Mouse (Mus musculus): ENCODE results near the gene Nav1. TPM values are rescaled to one million over a fixed set of nuclear protein-coding genes. Genes with fewer than 3 reads are reported as not detected.

The Nav1 gene
- total and polyA plus RNA-seq, 2 experiments from 2014 or later: 35.5 to 85.8 TPM

DNA sequence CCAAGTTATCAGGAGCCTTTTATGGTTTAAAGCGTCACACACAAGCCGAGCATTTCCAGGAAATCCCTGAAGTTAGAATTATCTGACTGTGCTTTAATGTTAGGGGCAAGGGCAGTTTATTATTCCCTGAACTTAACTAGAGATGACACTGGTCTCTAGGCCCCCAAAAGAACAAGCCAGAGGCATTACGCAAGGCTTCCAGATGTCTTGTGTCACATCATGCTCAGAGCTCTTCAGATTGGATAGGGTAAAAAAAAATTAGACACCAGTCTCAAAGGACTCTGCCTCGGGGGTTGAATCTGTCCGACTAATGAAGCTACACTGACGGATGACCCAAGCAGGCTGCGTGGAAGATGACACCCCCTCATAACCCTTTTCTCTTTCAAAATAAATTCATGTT, 101.6 kb downstream of the Nav1 start:
- WGBS: 87% methylated on average over 7 of the region's 7 CpGs
- Histone ChIP-seq H3K27me3 (ENCODE audit: insufficient read depth, low read length) (no peaks in the 10 kb centered on the region), H3K27ac (ENCODE audit: low read depth, low read length) (no peak overlapping the region), H3K4me3 (ENCODE audit: low read depth, low read length) (no peak overlapping the region), H3K4me1 (ENCODE audit: insufficient read depth) (peaks cover 3% of the 10 kb centered on the region), H3K36me3 (ENCODE audit: insufficient read depth) (no peaks in the 10 kb centered on the region), H3K9ac (no peak overlapping the region), H3K4me2 (ENCODE audit: low read depth) (no peak overlapping the region), H3K9me3 (ENCODE audit: low read length) (no peaks in the 10 kb centered on the region)
- DNase-seq (no peak), ATAC-seq (no peak)
- no peak for TF ChIP-seq CTCF (IDR thresholded peaks at IDR 0.05; ENCODE audit: low read depth)

DNA sequence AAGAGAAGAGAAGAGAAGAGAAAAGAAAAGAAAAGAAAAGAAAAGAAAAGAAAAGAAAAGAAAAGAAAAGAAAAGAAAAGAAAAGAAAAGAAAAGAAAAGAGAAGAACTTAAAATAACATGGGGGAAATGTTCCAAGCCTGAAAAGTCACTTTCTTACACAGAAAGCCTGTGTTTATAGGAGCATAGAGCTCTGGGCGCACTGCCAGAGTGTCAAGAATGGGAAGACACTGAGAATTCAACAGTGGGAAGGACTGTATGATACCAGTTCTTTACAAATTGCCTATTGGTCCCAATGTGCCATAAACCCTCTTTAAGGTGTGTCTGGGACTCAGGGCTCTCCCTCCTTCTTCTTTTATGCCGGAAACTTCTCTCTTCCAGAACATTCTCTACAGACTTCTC, 103.7 kb downstream of the Nav1 start:
- WGBS: 84% methylated on average over 2 of the region's 2 CpGs
- H3K27ac ChIP-seq (ENCODE audit: low read depth, low read length): no peak overlapping the region
- no peaks in the 10 kb centered on the region for H3K9me3 ChIP-seq (ENCODE audit: low read length)
- H3K4me3 ChIP-seq (ENCODE audit: low read depth, low read length): no peak overlapping the region
- no peaks in the 10 kb centered on the region for H3K36me3 ChIP-seq (ENCODE audit: insufficient read depth)
- H3K4me1 ChIP-seq (ENCODE audit: insufficient read depth): no peaks in the 10 kb centered on the region; the same call in none of the 2 replicates
- ATAC-seq (no peak), DNase-seq (peak; percentile 27)
- H3K27me3 ChIP-seq (ENCODE audit: insufficient read depth, low read length): no peaks in the 10 kb centered on the region
- no peak overlapping the region for H3K4me2 ChIP-seq (ENCODE audit: low read depth)
- H3K9ac ChIP-seq: no peak overlapping the region
- TF ChIP-seq CTCF (IDR thresholded peaks at IDR 0.05; ENCODE audit: low read depth): no peak

DNA sequence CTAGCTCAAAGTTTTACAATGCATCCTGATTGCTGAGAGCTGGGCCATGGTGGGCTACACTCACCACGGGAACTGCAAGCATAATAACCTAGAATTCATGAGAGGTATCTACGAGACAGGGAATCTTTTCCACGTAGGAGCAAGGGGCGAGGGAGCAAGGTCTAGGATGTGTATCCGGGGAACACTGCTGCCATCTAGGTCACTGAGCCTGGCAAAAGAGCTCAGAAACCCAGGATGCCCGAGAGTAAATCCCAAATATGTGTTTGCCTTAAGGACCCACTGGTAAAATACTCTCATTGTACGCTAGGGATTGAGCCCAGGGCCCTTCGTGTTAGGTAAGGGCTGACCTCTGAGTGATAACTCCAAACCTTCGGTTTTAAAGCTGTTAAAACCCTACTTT, 104.3 kb downstream of the Nav1 start:
- Histone ChIP-seq H3K9ac (no peak overlapping the region), H3K36me3 (ENCODE audit: insufficient read depth) (no peaks in the 10 kb centered on the region), H3K27me3 (ENCODE audit: insufficient read depth, low read length) (no peaks in the 10 kb centered on the region), H3K4me1 (ENCODE audit: insufficient read depth) (no peaks in the 10 kb centered on the region; the same call in none of the 2 replicates), H3K4me2 (ENCODE audit: low read depth) (no peak overlapping the region), H3K4me3 (ENCODE audit: low read depth, low read length) (no peak overlapping the region), H3K9me3 (ENCODE audit: low read length) (no peaks in the 10 kb centered on the region), H3K27ac (ENCODE audit: low read depth, low read length) (no peak overlapping the region)
- ATAC-seq: no peak
- WGBS: 67% methylated on average over 9 of the region's 9 CpGs
- DNase-seq: no peak
- TF ChIP-seq CTCF (IDR thresholded peaks at IDR 0.05; ENCODE audit: low read depth): no peak

DNA sequence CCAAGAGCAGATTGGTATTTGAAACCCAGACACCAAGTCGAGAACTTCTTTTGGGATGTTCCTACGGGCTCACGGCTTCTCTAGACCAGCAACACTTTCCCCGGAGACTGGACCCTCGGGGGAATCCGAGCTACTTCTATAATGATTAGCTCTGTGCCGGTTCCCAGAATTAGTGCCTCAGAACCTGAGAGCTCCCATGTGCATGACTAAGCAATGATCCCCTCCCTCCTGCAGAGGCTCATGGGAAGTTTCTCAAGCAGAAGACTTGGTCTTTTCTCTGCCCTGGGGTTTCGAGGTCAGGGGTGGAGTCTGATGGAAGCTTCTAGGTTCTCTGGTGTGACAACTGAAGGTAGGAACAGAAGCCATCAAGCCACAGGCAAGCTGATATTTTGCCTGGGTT, 105.0 kb downstream of the Nav1 start:
- Histone ChIP-seq H3K9me3 (ENCODE audit: low read length) (no peaks in the 10 kb centered on the region), H3K4me1 (ENCODE audit: insufficient read depth) (no peaks in the 10 kb centered on the region; the same call in none of the 2 replicates), H3K9ac (no peak overlapping the region), H3K4me3 (ENCODE audit: low read depth, low read length) (no peak overlapping the region), H3K27me3 (ENCODE audit: insufficient read depth, low read length) (no peaks in the 10 kb centered on the region), H3K4me2 (ENCODE audit: low read depth) (no peak overlapping the region), H3K36me3 (ENCODE audit: insufficient read depth) (no peaks in the 10 kb centered on the region), H3K27ac (ENCODE audit: low read depth, low read length) (no peak overlapping the region)
- no peak for DNase-seq
- TF ChIP-seq CTCF (IDR thresholded peaks at IDR 0.05; ENCODE audit: low read depth): no peak
- ATAC-seq: no peak
- 19% methylated on average over 8 of the region's 8 CpGs for WGBS

DNA sequence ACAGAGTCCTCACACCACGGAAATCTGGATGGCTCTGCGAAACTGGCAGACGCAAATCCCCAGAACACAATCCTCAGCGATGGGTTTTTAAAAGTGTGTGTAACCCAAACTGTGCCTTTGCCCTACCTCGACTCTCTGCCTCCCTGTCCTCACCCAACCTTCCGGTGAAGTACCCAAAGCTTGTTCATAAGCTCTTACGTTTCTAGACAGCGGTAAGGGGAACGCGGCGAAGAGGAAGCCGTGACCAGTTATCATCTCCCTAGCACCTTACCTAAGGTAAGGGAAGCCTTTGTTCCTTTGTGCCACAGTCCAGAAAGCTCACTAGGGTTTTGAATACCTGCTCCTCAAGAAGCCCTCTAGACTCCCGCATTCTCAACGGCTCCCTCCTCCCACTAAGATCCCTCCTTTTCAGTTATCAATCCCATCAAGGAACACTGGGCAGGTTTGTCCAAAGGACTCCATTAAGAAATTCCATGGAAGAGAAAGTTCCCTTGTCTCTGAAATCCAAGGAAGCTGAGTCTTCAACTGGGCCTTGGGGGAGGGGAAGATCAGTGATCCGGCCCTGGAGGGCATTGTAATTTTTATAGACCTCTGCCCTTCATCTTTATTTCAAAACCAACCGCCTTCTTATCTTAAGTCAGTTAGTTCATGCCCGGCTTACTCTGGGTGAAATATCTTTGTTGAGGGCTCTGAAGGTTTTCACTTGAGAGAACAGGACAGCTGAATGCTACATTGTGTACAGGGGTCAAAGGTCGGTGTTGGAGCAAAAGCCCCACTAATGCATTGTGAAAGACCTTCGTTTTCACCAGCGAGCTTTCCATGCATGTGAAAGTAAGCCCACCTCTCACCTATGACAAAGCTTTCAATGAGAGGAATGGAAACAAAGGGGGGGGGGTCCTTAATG, 108.4 kb downstream of the Nav1 start:
- H3K4me2 ChIP-seq (ENCODE audit: low read depth): no peak overlapping the region
- H3K9me3 ChIP-seq (ENCODE audit: low read length): no peaks in the 10 kb centered on the region
- H3K4me3 ChIP-seq (ENCODE audit: low read depth, low read length): no peak overlapping the region
- ATAC-seq (no peak), DNase-seq (no peak)
- 0 out of 2 replicates have a peak, but pooled peaks cover 6% of the 10 kb centered on the region for H3K36me3 ChIP-seq (ENCODE audit: insufficient read depth)
- H3K27ac ChIP-seq (ENCODE audit: low read depth, low read length): no peak overlapping the region
- 31% methylated on average over 20 of the region's 20 CpGs for WGBS
- no peaks in the 10 kb centered on the region; the same call in none of the 2 replicates for H3K4me1 ChIP-seq (ENCODE audit: insufficient read depth)
- no peaks in the 10 kb centered on the region for H3K27me3 ChIP-seq (ENCODE audit: insufficient read depth, low read length)
- TF ChIP-seq CTCF (IDR thresholded peaks at IDR 0.05; ENCODE audit: low read depth): no peak
- H3K9ac ChIP-seq: no peak overlapping the region

DNA sequence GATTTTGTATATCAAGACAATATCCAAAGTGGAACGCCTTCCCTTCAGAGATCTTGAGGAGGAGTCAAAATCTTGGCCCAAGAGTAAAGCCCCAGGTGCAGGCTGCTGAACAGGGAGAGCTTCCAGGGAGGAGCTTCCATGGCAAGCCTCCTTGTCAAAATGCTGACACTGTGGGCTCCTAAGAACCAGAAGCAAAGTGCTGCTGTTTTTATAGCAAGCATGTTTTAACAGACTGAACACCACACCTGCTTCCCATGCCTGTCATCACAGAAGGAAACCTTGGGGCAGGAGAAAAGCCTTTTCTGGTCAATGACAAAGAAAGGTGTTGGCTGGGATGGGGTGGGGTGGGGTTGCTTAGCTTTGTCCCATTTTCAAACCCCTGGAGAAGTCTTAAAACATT, 112.0 kb downstream of the Nav1 start:
- no peak overlapping the region for H3K27ac ChIP-seq (ENCODE audit: low read depth, low read length)
- no peak for ATAC-seq
- DNase-seq: no peak
- 0 out of 2 replicates have a peak, but pooled peaks cover 6% of the 10 kb centered on the region for H3K36me3 ChIP-seq (ENCODE audit: insufficient read depth)
- WGBS: 71% methylated on average over 1 of the region's 1 CpGs
- H3K4me2 ChIP-seq (ENCODE audit: low read depth): no peak overlapping the region
- no peaks in the 10 kb centered on the region for H3K27me3 ChIP-seq (ENCODE audit: insufficient read depth, low read length)
- no peaks in the 10 kb centered on the region; the same call in 1 of the 2 replicates for H3K4me1 ChIP-seq (ENCODE audit: insufficient read depth)
- H3K9me3 ChIP-seq (ENCODE audit: low read length): no peaks in the 10 kb centered on the region
- no peak for TF ChIP-seq CTCF (IDR thresholded peaks at IDR 0.05; ENCODE audit: low read depth)
- H3K4me3 ChIP-seq (ENCODE audit: low read depth, low read length): no peak overlapping the region
- no peak overlapping the region for H3K9ac ChIP-seq

DNA sequence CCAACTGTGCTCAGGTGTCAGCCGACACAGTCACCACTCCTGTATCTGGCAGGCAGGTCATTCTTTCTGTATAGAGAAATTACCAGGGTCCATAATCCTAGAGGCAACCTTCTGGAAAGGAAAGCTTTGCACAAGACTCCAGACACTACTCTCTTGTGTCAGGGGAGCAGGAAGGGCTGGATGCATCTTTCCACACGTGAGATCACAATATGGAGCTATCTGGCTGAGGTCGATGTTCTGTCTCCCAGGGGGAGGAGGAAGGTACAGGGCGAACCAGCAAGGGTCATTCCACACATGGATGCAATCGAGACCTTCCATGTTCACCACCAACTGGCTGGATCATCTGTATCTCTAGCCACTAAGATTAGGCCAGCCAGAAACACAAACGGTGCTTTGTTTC, 113.2 kb downstream of the Nav1 start:
- Histone ChIP-seq H3K4me3 (ENCODE audit: low read depth, low read length) (no peak overlapping the region), H3K9me3 (ENCODE audit: low read length) (no peaks in the 10 kb centered on the region), H3K9ac (no peak overlapping the region), H3K36me3 (ENCODE audit: insufficient read depth) (0 out of 2 replicates have a peak, but pooled peaks cover 6% of the 10 kb centered on the region), H3K4me1 (ENCODE audit: insufficient read depth) (no peaks in the 10 kb centered on the region), H3K27ac (ENCODE audit: low read depth, low read length) (no peak overlapping the region), H3K27me3 (ENCODE audit: insufficient read depth, low read length) (no peaks in the 10 kb centered on the region), H3K4me2 (ENCODE audit: low read depth) (no peak overlapping the region)
- no peak for TF ChIP-seq CTCF (IDR thresholded peaks at IDR 0.05; ENCODE audit: low read depth)
- ATAC-seq (no peak), DNase-seq (no peak)
- 82% methylated on average over 6 of the region's 6 CpGs for WGBS

Data from forebrain, postnatal 0 days (tissue).